ENCODE assay signal across 23 mouse cellular contexts in genomic region chr19:32124155-32124554, GRCm38 (mm10).
"Had no signal": no experiment of that assay in that cellular context is flagged by ENCODE, and none has a peak within 500 bp of the region (broad histone marks: within the 10 kb centered on the region; RNA-seq: fewer than 3 reads in every experiment).

No protein-coding gene starts in this region.

- ATAC-seq: hindbrain, postnatal 0 days; liver, embryonic 12.5 days had no signal

- H3K27ac ChIP-seq: heart, embryonic 10.5 days; hindbrain, embryonic 13.5 days; hindbrain, embryonic 15.5 days; hindbrain, postnatal 0 days; kidney, embryonic 15.5 days; kidney, postnatal 0 days; limb, embryonic 13.5 days; limb, embryonic 15.5 days; liver, embryonic 12.5 days; liver, embryonic 14.5 days had no signal

- H3K4me3 ChIP-seq: heart, embryonic 10.5 days; heart, embryonic 12.5 days; hindbrain, embryonic 13.5 days; hindbrain, embryonic 15.5 days; kidney, embryonic 15.5 days; limb, embryonic 13.5 days; limb, embryonic 15.5 days; liver, embryonic 12.5 days had no signal

- H3K9ac ChIP-seq: heart, embryonic 12.5 days; hindbrain, embryonic 13.5 days; hindbrain, embryonic 15.5 days; kidney, embryonic 15.5 days; limb, embryonic 13.5 days; limb, embryonic 15.5 days; liver, embryonic 12.5 days; liver, embryonic 14.5 days had no signal

- H3K27me3 ChIP-seq: heart, embryonic 12.5 days; hindbrain, embryonic 13.5 days; hindbrain, embryonic 15.5 days; kidney, embryonic 15.5 days; limb, embryonic 13.5 days; limb, embryonic 15.5 days; liver, embryonic 12.5 days had no signal

- H3K4me2 ChIP-seq: heart, embryonic 12.5 days; hindbrain, embryonic 13.5 days; hindbrain, embryonic 15.5 days; kidney, embryonic 15.5 days; limb, embryonic 13.5 days; limb, embryonic 15.5 days; liver, embryonic 12.5 days had no signal

- H3K4me1 ChIP-seq: heart, embryonic 10.5 days; hindbrain, embryonic 13.5 days; hindbrain, embryonic 15.5 days; limb, embryonic 15.5 days; liver, embryonic 12.5 days had no signal

- H3K36me3 ChIP-seq: hindbrain, embryonic 15.5 days had no signal

- DNase-seq: gastrocnemius, postnatal 14 days; gastrocnemius, postnatal 36 days; heart, adult 18-20 months; heart, postnatal 10 days; kidney, adult 11 months; kidney, adult 2 months; kidney, adult 9 months; kidney, postnatal 14 days; kidney, postnatal 36 days; layer of hippocampus, adult 9-11 months; layer of hippocampus, postnatal 36 days; left cerebral cortex, postnatal 4 days had no signal

- H3K9me3 ChIP-seq: heart, embryonic 10.5 days; heart, embryonic 12.5 days; hindbrain, embryonic 13.5 days; hindbrain, embryonic 15.5 days; kidney, embryonic 15.5 days; limb, embryonic 13.5 days; limb, embryonic 15.5 days; liver, embryonic 12.5 days had no signal
